8 mouse cellular contexts compared by ENCODE assay signal in the genomic region with DNA sequence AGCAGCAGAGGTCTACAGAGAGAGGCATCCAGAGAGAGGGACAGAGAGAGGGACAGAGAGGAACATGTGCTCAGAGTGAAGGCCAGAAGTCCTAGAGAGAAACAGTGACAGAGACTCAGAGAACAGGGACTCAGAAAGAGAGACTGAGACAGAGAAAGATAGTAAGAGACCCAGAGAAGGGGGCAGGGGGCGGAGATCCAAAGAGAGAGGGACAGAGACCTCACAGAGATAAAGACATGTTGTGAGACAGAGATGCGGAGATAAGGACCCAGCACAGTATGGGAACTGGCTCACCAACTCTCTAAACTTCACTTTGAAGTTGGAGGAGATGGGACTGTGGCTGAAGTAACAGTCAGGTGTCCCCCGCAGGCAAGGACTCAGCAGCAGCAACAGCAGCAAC. TPM values are rescaled to one million over a fixed set of nuclear protein-coding genes. Genes with fewer than 3 reads are reported as not detected.
DNase-seq lines count a peak whose midpoint lies in the region; ATAC-seq and TF ChIP-seq lines count a peak whose summit lies in the region.

No protein-coding gene starts in this region.

- H3K4me2 ChIP-seq in kidney, postnatal 0 days (ENCODE audit: low read length) = peak overlapping the region; percentile 91
- peak overlapping the region; percentile 79; the same call in 1 of the 2 replicates for H3K4me2 ChIP-seq in heart, postnatal 0 days (ENCODE audit: low read depth, low read length)

- DNase-seq in kidney, postnatal 0 days (ENCODE audit: low spot score) = no peak
- DNase-seq in kidney, adult 18-20 months = no peak
- no peak for DNase-seq in embryonic facial prominence, embryonic 10.5 days (ENCODE audit: low spot score)
- DNase-seq in heart, postnatal 0 days (ENCODE audit: low spot score) = no peak
- no peak for DNase-seq in gastrocnemius, postnatal 10 days
- no peak for DNase-seq in adrenal gland, postnatal 14 days
- no peak for DNase-seq in cerebellum, adult 9-10 months

- no peaks in the 10 kb centered on the region for H3K79me2 ChIP-seq in macrophage (ENCODE audit: inconsistent target)

- WGBS in kidney, postnatal 0 days = 85% methylated on average over 3 of the region's 3 CpGs
- 78% methylated on average over 3 of the region's 3 CpGs for WGBS in embryonic facial prominence, embryonic 10.5 days
- 71% methylated on average over 3 of the region's 3 CpGs for WGBS in heart, postnatal 0 days
- WGBS in macrophage (ENCODE audit: missing documents) = 69% methylated on average over 3 of the region's 3 CpGs

- H3K27me3 ChIP-seq in kidney, postnatal 0 days (ENCODE audit: insufficient read depth, low read length) = no peaks in the 10 kb centered on the region
- H3K27me3 ChIP-seq in embryonic facial prominence, embryonic 10.5 days (replicated peaks; ENCODE audit: low read depth, poor library complexity, severe bottlenecking) = peaks cover 37% of the 10 kb centered on the region
- H3K27me3 ChIP-seq in heart, postnatal 0 days (ENCODE audit: control insufficient read depth, insufficient read depth, low read length) = no peaks in the 10 kb centered on the region

- ATAC-seq in kidney, postnatal 0 days (replicated peaks; ENCODE audit: low FRiP score, low read depth) = no peak
- ATAC-seq in heart, postnatal 0 days (ENCODE audit: insufficient read depth, low read depth) = no peak

- H3K9ac ChIP-seq in kidney, postnatal 0 days (ENCODE audit: low read depth, low read length) = no peak overlapping the region
- H3K9ac ChIP-seq in heart, postnatal 0 days (replicated peaks; ENCODE audit: low read depth, low read length) = no peak overlapping the region

- peak overlapping the region; percentile 67; the same call in 1 of the 2 replicates for H3K4me3 ChIP-seq in kidney, postnatal 0 days (replicated peaks; ENCODE audit: low read depth, low read length)
- peak overlapping the region; percentile 63 for H3K4me3 ChIP-seq in embryonic facial prominence, embryonic 10.5 days
- H3K4me3 ChIP-seq in heart, postnatal 0 days (ENCODE audit: low read depth, low read length) = peak overlapping the region; percentile 61; the same call in 1 of the 2 replicates
- peak overlapping the region; percentile 62 for H3K4me3 ChIP-seq in macrophage (ENCODE audit: inconsistent target)

- H3K27ac ChIP-seq in kidney, postnatal 0 days = no peak overlapping the region
- H3K27ac ChIP-seq in embryonic facial prominence, embryonic 10.5 days (replicated peaks) = 0 out of 2 replicates have a peak overlapping the region, but pooled peaks have one; percentile 63
- H3K27ac ChIP-seq in heart, postnatal 0 days (ENCODE audit: low read depth) = no peak overlapping the region
- H3K27ac ChIP-seq in macrophage = peak overlapping the region; percentile 71; the same call in 1 of the 2 replicates

- H3K4me1 ChIP-seq in kidney, postnatal 0 days (replicated peaks; ENCODE audit: insufficient read depth, low read length) = peaks cover 9% of the 10 kb centered on the region; the same call in 1 of the 2 replicates
- H3K4me1 ChIP-seq in embryonic facial prominence, embryonic 10.5 days = peaks cover 27% of the 10 kb centered on the region
- no peaks in the 10 kb centered on the region; the same call in 1 of the 2 replicates for H3K4me1 ChIP-seq in heart, postnatal 0 days (ENCODE audit: control insufficient read depth, insufficient read depth)

- H3K36me3 ChIP-seq in kidney, postnatal 0 days (ENCODE audit: insufficient read depth, low read length) = no peaks in the 10 kb centered on the region
- H3K36me3 ChIP-seq in embryonic facial prominence, embryonic 10.5 days (replicated peaks) = no peaks in the 10 kb centered on the region; the same call in 1 of the 2 replicates
- no peaks in the 10 kb centered on the region for H3K36me3 ChIP-seq in heart, postnatal 0 days (replicated peaks; ENCODE audit: control insufficient read depth, insufficient read depth, low read length)
- H3K36me3 ChIP-seq in macrophage (ENCODE audit: inconsistent target) = no peaks in the 10 kb centered on the region

- TF ChIP-seq CTCF in kidney, postnatal 0 days (IDR thresholded peaks at IDR 0.05; ENCODE audit: low read depth) = no peak
- TF ChIP-seq CTCF in heart, postnatal 0 days (IDR thresholded peaks at IDR 0.05; ENCODE audit: low read depth) = no peak

- TF ChIP-seq EP300 in heart, postnatal 0 days (IDR thresholded peaks at IDR 0.05; ENCODE audit: low read depth) = no peak

- no peaks in the 10 kb centered on the region for H3K9me3 ChIP-seq in kidney, postnatal 0 days (replicated peaks; ENCODE audit: low read length)
- H3K9me3 ChIP-seq in embryonic facial prominence, embryonic 10.5 days = no peaks in the 10 kb centered on the region
- no peaks in the 10 kb centered on the region for H3K9me3 ChIP-seq in heart, postnatal 0 days (replicated peaks; ENCODE audit: control insufficient read depth, low read length)

RNA-seq across cellular contexts. Expression of gene Gm45713, which starts 0.7 kb away (rescaled TPM):
- polyA plus RNA-seq in kidney, postnatal 0 days (2015; fragmentation: Nextera tagmentation; extraction: Ambion mirVana) = 0.83 and 1.3 TPM in 2 replicates
- polyA plus RNA-seq in embryonic facial prominence, embryonic 10.5 days (2016; fragmentation: Nextera tagmentation; extraction: Ambion mirVana) = 0.31 TPM in 1 of 2 replicates, not detected in the other
- 0.19 and 0.23 TPM in 2 replicates for total RNA-seq in heart, postnatal 0 days (2014; rRNA removed; ENCODE audit: low replicate concordance)
- polyA plus RNA-seq in heart, postnatal 0 days (2015; fragmentation: Nextera tagmentation; extraction: Ambion mirVana) = 0.29 and 0.78 TPM in 2 replicates
- not detected for total RNA-seq in macrophage (2018; cell fraction: chromatin; rRNA removed)
- total RNA-seq in macrophage (2018; cell fraction: cytosol; rRNA removed) = under 1 TPM in 5 of 26 experiments, not detected in 21; 0.09 to 0.16 (median 0.12) TPM
- 1 to 10 TPM in 1 of 26 experiments, not detected in 25; 2.2 TPM for total RNA-seq in macrophage (2018; cell fraction: nucleus; rRNA removed)
- not detected in 3 replicates for polyA plus RNA-seq in macrophage (2018)
- not detected for total RNA-seq in gastrocnemius, postnatal 10 days (2021)
- total RNA-seq in adrenal gland, postnatal 14 days (2021) = not detected in 2 replicates

RNA-seq across cellular contexts. Expression of gene Flt3l, which starts 0.9 kb away (rescaled TPM):
- polyA plus RNA-seq in kidney, postnatal 0 days (2015; fragmentation: Nextera tagmentation; extraction: Ambion mirVana) = 2.2 and 2.4 TPM in 2 replicates
- polyA plus RNA-seq in embryonic facial prominence, embryonic 10.5 days (2016; fragmentation: Nextera tagmentation; extraction: Ambion mirVana) = 0.97 and 1.8 TPM in 2 replicates
- 8.1 and 23.3 TPM in 2 replicates for total RNA-seq in heart, postnatal 0 days (2014; rRNA removed; ENCODE audit: low replicate concordance)
- 1.8 and 2.0 TPM in 2 replicates for polyA plus RNA-seq in heart, postnatal 0 days (2015; fragmentation: Nextera tagmentation; extraction: Ambion mirVana)
- total RNA-seq in macrophage (2018; cell fraction: chromatin; rRNA removed) = 10 to 100 TPM in 25 of 26 experiments, 1 to 10 TPM in 1; 5.1 to 67.4 (median 27.4) TPM
- total RNA-seq in macrophage (2018; cell fraction: cytosol; rRNA removed) = 10 to 100 TPM in 14 of 26 experiments, 1 to 10 TPM in 12; 4.7 to 15.9 (median 10.5) TPM
- 10 to 100 TPM in 22 of 26 experiments, 1 to 10 TPM in 4; 7.7 to 42.8 (median 25.9) TPM for total RNA-seq in macrophage (2018; cell fraction: nucleus; rRNA removed)
- polyA plus RNA-seq in macrophage (2018) = 4.4 to 9.9 TPM (median 8.0 TPM) in 3 replicates
- total RNA-seq in gastrocnemius, postnatal 10 days (2021) = 1 to 10 TPM; 2.3 to 4.3 TPM
- total RNA-seq in adrenal gland, postnatal 14 days (2021) = 13.3 and 25.0 TPM in 2 replicates

RNA-seq across cellular contexts. Expression of gene Rpl13a, which starts 6.8 kb away (rescaled TPM):
- 1,804 and 1,959 TPM in 2 replicates for polyA plus RNA-seq in kidney, postnatal 0 days (2015; fragmentation: Nextera tagmentation; extraction: Ambion mirVana)
- 1,273 and 1,282 TPM in 2 replicates for polyA plus RNA-seq in embryonic facial prominence, embryonic 10.5 days (2016; fragmentation: Nextera tagmentation; extraction: Ambion mirVana)
- total RNA-seq in heart, postnatal 0 days (2014; rRNA removed; ENCODE audit: low replicate concordance) = 1,443 and 1,972 TPM in 2 replicates
- 780 and 809 TPM in 2 replicates for polyA plus RNA-seq in heart, postnatal 0 days (2015; fragmentation: Nextera tagmentation; extraction: Ambion mirVana)
- 100 to 1,000 TPM in 17 of 26 experiments, 10 to 100 TPM in 9; 38.7 to 450 (median 112) TPM for total RNA-seq in macrophage (2018; cell fraction: chromatin; rRNA removed)
- 1,000 to 10,000 TPM in 22 of 26 experiments, 100 to 1,000 TPM in 4; 829 to 2,559 (median 1,296) TPM for total RNA-seq in macrophage (2018; cell fraction: cytosol; rRNA removed)
- 100 to 1,000 TPM; 139 to 424 (median 252) TPM for total RNA-seq in macrophage (2018; cell fraction: nucleus; rRNA removed)
- 804 to 2,026 TPM (median 1,578 TPM) in 3 replicates for polyA plus RNA-seq in macrophage (2018)
- 1,000 to 10,000 TPM; 1,164 to 1,215 TPM for total RNA-seq in gastrocnemius, postnatal 10 days (2021)
- total RNA-seq in adrenal gland, postnatal 14 days (2021) = 1,693 and 2,079 TPM in 2 replicates

RNA-seq across cellular contexts. Expression of gene Rps11, which starts 11.1 kb away (rescaled TPM):
- polyA plus RNA-seq in kidney, postnatal 0 days (2015; fragmentation: Nextera tagmentation; extraction: Ambion mirVana) = 1,486 and 1,553 TPM in 2 replicates
- polyA plus RNA-seq in embryonic facial prominence, embryonic 10.5 days (2016; fragmentation: Nextera tagmentation; extraction: Ambion mirVana) = 1,885 and 1,917 TPM in 2 replicates
- 1,106 and 1,247 TPM in 2 replicates for total RNA-seq in heart, postnatal 0 days (2014; rRNA removed; ENCODE audit: low replicate concordance)
- polyA plus RNA-seq in heart, postnatal 0 days (2015; fragmentation: Nextera tagmentation; extraction: Ambion mirVana) = 730 and 757 TPM in 2 replicates
- total RNA-seq in macrophage (2018; cell fraction: chromatin; rRNA removed) = 100 to 1,000 TPM in 1 of 26 experiments, 10 to 100 TPM in 25; 12.6 to 209 (median 27.9) TPM
- 1,000 to 10,000 TPM in 12 of 26 experiments, 100 to 1,000 TPM in 14; 469 to 1,924 (median 792) TPM for total RNA-seq in macrophage (2018; cell fraction: cytosol; rRNA removed)
- total RNA-seq in macrophage (2018; cell fraction: nucleus; rRNA removed) = 100 to 1,000 TPM in 14 of 26 experiments, 10 to 100 TPM in 12; 53.1 to 199 (median 101) TPM
- polyA plus RNA-seq in macrophage (2018) = 1,184 to 1,556 TPM (median 1,388 TPM) in 3 replicates
- 100 to 1,000 TPM; 762 to 817 TPM for total RNA-seq in gastrocnemius, postnatal 10 days (2021)
- total RNA-seq in adrenal gland, postnatal 14 days (2021) = 1,189 and 1,386 TPM in 2 replicates

RNA-seq across cellular contexts. Expression of gene Pih1d1, which starts 18.7 kb away (rescaled TPM):
- polyA plus RNA-seq in kidney, postnatal 0 days (2015; fragmentation: Nextera tagmentation; extraction: Ambion mirVana) = 81.3 and 88.6 TPM in 2 replicates
- polyA plus RNA-seq in embryonic facial prominence, embryonic 10.5 days (2016; fragmentation: Nextera tagmentation; extraction: Ambion mirVana) = 99.6 and 103 TPM in 2 replicates
- 142 and 152 TPM in 2 replicates for total RNA-seq in heart, postnatal 0 days (2014; rRNA removed; ENCODE audit: low replicate concordance)
- 56.3 and 60.0 TPM in 2 replicates for polyA plus RNA-seq in heart, postnatal 0 days (2015; fragmentation: Nextera tagmentation; extraction: Ambion mirVana)
- total RNA-seq in macrophage (2018; cell fraction: chromatin; rRNA removed) = 10 to 100 TPM in 24 of 26 experiments, 1 to 10 TPM in 2; 8.6 to 52.6 (median 28.1) TPM
- total RNA-seq in macrophage (2018; cell fraction: cytosol; rRNA removed) = 10 to 100 TPM; 19.7 to 44.5 (median 25.6) TPM
- total RNA-seq in macrophage (2018; cell fraction: nucleus; rRNA removed) = 10 to 100 TPM in 24 of 26 experiments, 1 to 10 TPM in 2; 8.8 to 34.3 (median 25.6) TPM
- 34.1 to 75.8 TPM (median 39.7 TPM) in 3 replicates for polyA plus RNA-seq in macrophage (2018)
- total RNA-seq in gastrocnemius, postnatal 10 days (2021) = 10 to 100 TPM; 46.6 to 48.2 TPM
- total RNA-seq in adrenal gland, postnatal 14 days (2021) = 55.6 and 58.5 TPM in 2 replicates

Comparison
In these comparisons a context has a peak if more than half of its experiments do, and no peak if none do; other contexts are left out.
1. H3K27ac ChIP-seq: peak in embryonic facial prominence, embryonic 10.5 days (single experiment) and macrophage (single experiment); none in kidney, postnatal 0 days (single experiment) and heart, postnatal 0 days (single experiment).
2. Peak in every context shown above with its lines, with median percentiles within 50 percentile points of each other: H3K4me3 ChIP-seq.